Mouse (Mus musculus) heart, postnatal 25 days (tissue): ENCODE results near the gene Usp49. TPM values are rescaled to one million over a fixed set of nuclear protein-coding genes. Genes with fewer than 3 reads are reported as not detected.
"Not testable (repeated sequence)": the region's sequence is repeated elsewhere in the genome, so short reads cannot be mapped to it uniquely, and the experiment has no call there.

Experiments
- DNase-seq: peaks from one replicate; pipeline ENCODE4 v3.0.0; 2022; ENCODE audit warnings: low spot score
- intact Hi-C: fragments of 180-260 bp; cut with DNase I; formaldehyde crosslinking; loops from one replicate; pipeline ENCODE4 v1.15.1; 2025
- total RNA-seq, 2 experiments: library from RNA; stranded (reverse); gene quantifications; 2 replicates each; pipeline ENCODE4 v1.2.3; 2021

Usp49 gene
- total RNA-seq, 2 experiments from 2014 or later, result 3.3 to 4.0 TPM

- no peak for DNase-seq
- intact Hi-C loops, result no loop called here
Observed at GRCm38 (mm10) chr17:47602289-47602688, 28.2 kb upstream of the Usp49 start.

- intact Hi-C loops, result no loop called here
- no peak for DNase-seq
Observed at GRCm38 (mm10) chr17:47606220-47606619, 24.3 kb upstream of the Usp49 start.

GRCm38 (mm10) chr17:47609182-47609581 is 21.3 kb upstream of the Usp49 start:
- DNase-seq, result no peak
- intact Hi-C loops, result no loop called here

- intact Hi-C loops, result loop anchor here (5.0 to 10.0 kb wide), 2 partner anchors 66 to 246 kb away; partner anchors contain the start of gene Mrps10
- DNase-seq, result peak; percentile 89
Observed at GRCm38 (mm10) chr17:47610849-47611660, 19.4 kb upstream of the Usp49 start, which contains the start of the genes Bysl, Med20 and Gm20517. Gene Bysl, minus strand, starts transcription at chr17:47611492. Gene Med20, plus strand, starts transcription at chr17:47611582. Gene Gm20517, plus strand, starts transcription at chr17:47611589.

- no peak for DNase-seq
- intact Hi-C loops, result loop anchor here (5.0 to 10.0 kb wide), 2 partner anchors 66 to 247 kb away; partner anchors contain the start of gene Mrps10
Observed at GRCm38 (mm10) chr17:47611661-47611982, 18.9 kb upstream of the Usp49 start.

GRCm38 (mm10) chr17:47614018-47614417 is 16.5 kb upstream of the Usp49 start:
- DNase-seq, result no peak
- intact Hi-C loops, result loop anchor here (5.0 to 10.0 kb wide), 2 partner anchors 63 to 249 kb away; partner anchors contain the start of gene Mrps10

- intact Hi-C loops, result loop anchor here (10.0 kb wide), 1 partner anchor 251 kb away; the partner anchor contains the start of gene Mrps10
- DNase-seq, result no peak
Observed at GRCm38 (mm10) chr17:47616119-47616518, 14.4 kb upstream of the Usp49 start.

- no peak for DNase-seq
- intact Hi-C loops, result loop anchor here (10.0 kb wide), 1 partner anchor 252 kb away; the partner anchor contains the start of gene Mrps10
Observed at GRCm38 (mm10) chr17:47616652-47617051, 13.8 kb upstream of the Usp49 start.

- intact Hi-C loops, result loop anchor here (10.0 kb wide), 1 partner anchor 253 kb away; the partner anchor contains the start of gene Mrps10
- DNase-seq, result no peak
Observed at GRCm38 (mm10) chr17:47617605-47618307, 12.7 kb upstream of the Usp49 start.

GRCm38 (mm10) chr17:47618556-47619311 is 11.8 kb upstream of the Usp49 start:
- DNase-seq, result no peak
- intact Hi-C loops, result loop anchor here (10.0 kb wide), 1 partner anchor 254 kb away; the partner anchor contains the start of gene Mrps10

GRCm38 (mm10) chr17:47622912-47623554 is 7.5 kb upstream of the Usp49 start:
- intact Hi-C loops, result no loop called here
- DNase-seq, result no peak

GRCm38 (mm10) chr17:47624572-47624971 is 5.9 kb upstream of the Usp49 start:
- intact Hi-C loops, DNase-seq: not testable (repeated sequence)

- DNase-seq, result no peak
- intact Hi-C loops, result no loop called here
Observed at GRCm38 (mm10) chr17:47625088-47625487, 5.4 kb upstream of the Usp49 start.

- intact Hi-C loops, result no loop called here
- no peak for DNase-seq
Observed at GRCm38 (mm10) chr17:47626031-47626430, 4.5 kb upstream of the Usp49 start.

GRCm38 (mm10) chr17:47627791-47628190 is 2.7 kb upstream of the Usp49 start:
- DNase-seq, result no peak
- intact Hi-C loops, result no loop called here

GRCm38 (mm10) chr17:47628851-47629676 is 1.4 kb upstream of the Usp49 start:
- peak; percentile 88 for DNase-seq
- intact Hi-C loops, result no loop called here

GRCm38 (mm10) chr17:47629717-47630677 is 493 bp upstream of the Usp49 start:
- intact Hi-C loops, result loop anchor here (5.0 kb wide), 1 partner anchor 47 kb away; no protein-coding TSS in a partner anchor
- peak; percentile 9 for DNase-seq
